Mouse (Mus musculus) G1E-ER4 (cell line): ENCODE data around the gene Crip2. TPM values are rescaled to one million over a fixed set of nuclear protein-coding genes. Genes with fewer than 3 reads are reported as not detected.

Experiments
- GATA1 ChIP-seq: IDR thresholded peaks from one replicate; pipeline ENCODE4 v1.8.0; 2012; ENCODE audit warnings: low read length, inconsistent platforms
- polyA plus RNA-seq: library from polyadenylated mRNA; stranded (reverse); fragments of >175 nt; gene quantifications from 2 replicates; pipeline ENCODE4 v1.2.3, GENCODE M21; 2012

Gene Crip2
- polyA plus RNA-seq, 1 experiment: 16.8 TPM

DNA sequence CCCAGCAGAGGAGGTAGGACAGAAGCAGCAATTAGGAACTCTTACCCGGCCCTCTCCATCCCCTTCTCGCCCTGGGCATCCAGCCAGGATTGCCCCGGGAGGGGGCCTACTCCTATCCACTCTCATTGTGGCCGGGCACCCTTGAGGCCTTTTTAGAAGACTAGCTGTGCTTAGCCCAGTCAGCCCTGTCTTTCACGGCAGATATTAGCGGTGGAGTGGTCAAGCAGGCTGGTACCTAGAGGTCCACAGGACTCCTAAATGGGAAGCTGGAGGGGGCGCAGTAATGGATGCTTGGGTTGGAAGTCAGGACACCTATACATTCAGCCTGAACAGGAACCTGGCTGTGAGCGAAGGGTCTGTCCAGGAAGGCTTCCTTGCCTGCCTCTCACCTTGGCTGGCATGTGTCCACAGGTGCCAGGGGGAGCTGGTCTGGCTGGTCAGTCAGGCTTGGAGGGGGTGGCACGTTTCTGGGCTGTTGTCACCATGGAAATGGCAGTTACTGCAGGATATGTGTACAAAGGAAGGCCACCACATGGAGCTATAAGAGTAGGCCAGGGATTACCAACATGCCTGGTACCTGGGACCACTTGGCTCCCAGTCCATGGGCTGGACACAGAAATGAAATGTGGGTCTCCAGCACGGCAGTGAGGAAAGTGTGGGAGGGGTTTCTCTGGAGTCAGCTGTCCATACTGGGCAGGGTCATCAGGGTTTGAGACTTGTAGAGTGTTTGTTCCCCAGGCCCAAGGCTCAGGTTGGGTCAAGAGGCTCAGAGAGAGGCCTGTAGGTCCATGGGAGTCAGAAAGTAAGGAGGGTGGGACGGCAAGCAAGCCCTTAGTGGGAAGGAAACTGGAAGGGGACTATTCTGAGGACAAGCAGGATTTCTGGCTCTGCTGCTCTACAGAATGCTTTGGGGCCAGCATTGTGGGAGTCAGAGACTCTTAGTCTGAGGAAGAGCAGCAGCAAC is 853 bp upstream of the Crip2 start:
- TF ChIP-seq GATA1: no peak

- no peak for TF ChIP-seq GATA1
These were observed 778 bp downstream of the Crip2 start for GRCm38 (mm10) chr12:113140616-113141411.

DNA sequence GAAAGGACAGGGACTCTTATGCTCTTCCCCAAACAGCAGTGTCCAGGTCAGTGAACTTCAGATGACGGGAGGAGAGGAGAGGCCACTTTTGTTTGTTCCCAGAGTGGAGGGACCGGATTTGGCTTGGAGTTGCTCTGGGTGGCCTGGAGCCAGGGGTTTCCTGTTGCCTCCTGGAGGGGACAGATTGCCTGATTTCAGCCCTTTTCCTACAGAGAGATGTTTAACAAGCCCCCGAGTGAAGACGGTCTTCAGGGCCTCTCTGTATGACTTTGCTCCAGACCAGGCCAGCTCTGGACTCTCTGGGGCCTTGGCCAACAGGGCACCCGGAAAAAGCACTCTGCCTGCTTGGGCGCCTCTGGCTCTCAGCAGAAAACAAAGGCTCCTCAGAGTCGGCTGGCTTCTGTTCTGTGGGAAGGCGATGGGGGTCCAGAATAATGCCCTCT is 1.5 kb downstream of the Crip2 start:
- no peak for TF ChIP-seq GATA1

DNA sequence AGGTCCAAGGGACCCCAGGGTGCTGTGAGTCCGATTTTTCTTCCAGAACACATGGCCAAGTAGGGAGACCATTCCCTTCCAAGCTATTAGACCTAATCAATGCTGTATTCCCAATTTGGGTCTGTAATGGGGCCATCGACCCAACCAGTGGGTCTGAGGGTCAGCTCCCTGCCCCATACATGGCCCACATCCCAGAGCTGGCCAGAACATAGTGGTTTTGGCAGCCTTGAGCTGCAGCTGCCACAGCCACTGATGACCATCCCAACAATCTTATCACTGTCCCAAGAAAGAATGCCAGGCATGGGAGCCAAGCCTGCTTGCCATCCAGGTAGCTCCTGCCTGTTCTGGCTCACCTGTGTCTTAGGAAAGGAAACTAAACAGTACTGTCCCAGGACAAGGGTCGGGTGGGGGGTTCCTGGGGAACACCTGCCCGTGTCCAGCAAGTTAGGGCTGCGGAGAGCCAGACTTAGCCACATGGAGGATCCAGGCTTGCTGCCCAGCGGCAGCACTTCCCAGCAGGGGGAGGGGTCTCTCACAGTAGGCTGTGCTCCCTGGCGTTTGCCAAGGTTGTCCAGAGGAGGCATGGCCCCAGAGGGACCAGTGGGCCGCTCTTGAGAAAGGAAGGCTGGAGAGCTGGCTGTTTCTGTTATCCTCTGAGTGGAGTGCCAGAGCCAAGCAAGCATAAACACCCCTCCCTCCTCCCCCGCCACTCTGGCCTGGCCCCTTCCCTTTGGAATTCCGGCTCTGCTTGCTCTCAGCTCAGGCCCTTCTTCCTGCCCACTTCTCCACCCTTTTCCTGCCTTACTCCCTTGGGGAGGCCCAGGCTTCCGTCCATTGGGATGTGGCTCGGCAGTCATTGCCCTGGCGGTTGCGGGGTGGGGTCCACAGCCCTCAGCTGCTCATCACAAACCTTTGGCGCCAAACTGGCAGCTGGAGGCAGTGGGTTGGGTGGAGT is 2.3 kb downstream of the Crip2 start:
- no peak for TF ChIP-seq GATA1

GRCm38 (mm10) chr12:113143164-113143563 is 3.1 kb downstream of the Crip2 start:
- no peak for TF ChIP-seq GATA1

DNA sequence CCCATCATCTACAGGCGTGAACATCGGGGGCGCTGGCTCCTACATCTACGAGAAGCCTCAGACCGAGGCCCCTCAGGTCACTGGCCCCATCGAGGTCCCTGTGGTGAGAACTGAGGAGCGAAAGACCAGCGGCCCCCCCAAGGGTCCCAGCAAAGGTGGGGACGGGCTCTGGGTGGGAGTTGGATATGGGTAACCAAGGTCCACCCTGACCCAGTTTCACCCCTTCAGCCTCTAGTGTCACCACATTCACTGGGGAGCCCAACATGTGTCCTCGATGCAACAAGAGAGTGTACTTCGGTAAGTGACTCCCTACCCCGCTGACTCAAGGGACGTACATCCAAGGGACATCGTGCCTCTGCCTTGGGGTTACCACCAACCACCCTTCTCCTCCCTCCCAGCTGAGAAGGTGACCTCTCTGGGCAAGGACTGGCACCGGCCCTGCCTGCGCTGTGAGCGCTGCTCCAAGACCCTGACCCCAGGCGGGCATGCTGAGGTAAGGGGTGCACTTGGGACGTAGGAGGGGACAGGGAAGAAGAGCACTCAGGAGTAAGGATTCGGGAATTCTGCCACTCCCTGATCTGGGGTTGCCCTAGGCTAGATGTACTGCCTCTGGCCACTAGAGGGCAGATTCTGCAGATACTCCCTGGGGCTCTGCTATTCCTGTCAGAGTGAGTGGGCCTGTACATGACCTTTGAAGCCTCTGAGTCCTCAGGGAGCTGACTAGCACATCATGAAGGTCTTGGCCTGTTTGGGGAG is 4.1 kb downstream of the Crip2 start:
- no peak for TF ChIP-seq GATA1

DNA sequence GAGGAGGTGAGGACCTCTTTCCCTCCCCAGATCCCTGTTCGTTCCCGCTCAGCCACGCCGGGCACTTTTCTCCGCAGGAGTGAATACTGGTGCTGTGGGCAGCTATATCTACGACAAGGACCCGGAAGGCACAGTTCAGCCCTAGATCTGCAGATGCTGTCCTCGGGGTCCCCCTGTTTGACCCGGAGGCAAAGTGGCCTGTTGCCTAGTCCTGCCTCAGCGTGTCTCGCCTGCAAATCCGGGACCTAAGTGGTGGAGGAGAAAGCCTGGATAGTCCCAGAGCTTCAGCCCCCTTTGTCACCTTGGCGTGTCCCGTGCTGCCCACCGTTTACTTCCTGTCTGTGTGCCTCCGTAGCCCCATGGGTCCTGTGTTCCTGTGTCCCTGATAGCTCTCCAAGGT is 4.8 kb downstream of the Crip2 start:
- no peak for TF ChIP-seq GATA1

DNA sequence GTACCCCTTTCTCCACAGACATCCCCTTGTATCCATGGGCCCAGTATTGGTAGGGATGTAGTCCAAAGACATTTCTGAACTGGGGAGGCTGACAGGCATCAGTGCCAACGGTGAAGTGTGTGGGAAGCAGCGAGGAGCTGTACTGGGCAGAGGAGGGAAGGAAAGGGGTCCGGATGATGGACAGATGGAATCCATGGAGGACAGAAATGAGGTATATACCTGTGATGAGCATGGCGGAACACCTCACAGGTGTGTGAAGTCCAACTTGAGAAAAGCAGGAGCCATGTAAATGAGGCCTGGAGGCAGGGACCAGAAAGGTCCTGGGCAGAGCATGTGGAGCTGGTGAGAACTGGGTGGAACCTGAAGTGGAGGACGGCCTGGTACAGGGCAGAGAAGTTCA is 5.6 kb downstream of the Crip2 start:
- no peak for TF ChIP-seq GATA1

GRCm38 (mm10) chr12:113146112-113147057 is 6.3 kb downstream of the Crip2 start, which contains the start of gene Crip1:
Crip1 (plus strand) TSS chr12:113146316.
- no peak for TF ChIP-seq GATA1

GRCm38 (mm10) chr12:113147481-113147880 is 7.4 kb downstream of the Crip2 start:
- no peak for TF ChIP-seq GATA1

- TF ChIP-seq GATA1: no peak
These were observed 8.5 kb downstream of the Crip2 start for GRCm38 (mm10) chr12:113148381-113149035.

DNA sequence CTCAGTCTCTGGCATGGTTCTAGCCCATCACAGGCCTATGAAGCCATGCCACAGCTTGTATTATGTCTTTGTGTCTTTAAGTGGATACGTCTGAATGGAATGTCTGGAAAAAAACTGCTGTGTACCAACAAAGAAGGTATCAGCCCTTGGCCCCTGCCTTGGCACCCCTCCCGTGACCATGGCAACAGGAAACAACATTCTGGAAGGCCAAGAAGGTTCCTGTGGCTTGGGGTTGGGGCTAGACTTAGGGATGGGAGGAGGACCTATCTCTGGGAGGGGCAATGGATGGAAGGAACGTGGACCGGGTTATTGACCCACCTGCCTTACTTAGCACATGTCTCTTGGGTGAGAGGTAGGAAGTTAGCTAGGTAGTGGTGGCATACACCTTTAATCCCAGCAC is 9.3 kb downstream of the Crip2 start:
- no peak for TF ChIP-seq GATA1

GRCm38 (mm10) chr12:113149896-113150295 is 9.9 kb downstream of the Crip2 start:
- TF ChIP-seq GATA1: no peak
